Mouse (Mus musculus) liver, postnatal 0 days (tissue): ENCODE results near the gene Elp5.

Source experiments
- CTCF ChIP-seq: sonication (generic); IDR thresholded peaks from 2 replicates; pipeline ENCODE4 v1.5.1; 2016; ENCODE audit warnings: antibody characterized with exemption, low read depth
- EP300 ChIP-seq: IDR thresholded peaks from 2 replicates; pipeline ENCODE4 v1.6.1; 2016; ENCODE audit warnings: antibody characterized with exemption, low read depth, mild to moderate bottlenecking

GRCm38 (mm10) chr11:69994401-69995090 is 12.2 kb upstream of the Elp5 start:
- TF ChIP-seq CTCF (peak; percentile 32; the same call in 1 of the 2 replicates), EP300 (no peak)
